Mouse (Mus musculus) left cerebral cortex, postnatal 25 days (tissue): Measurements from ENCODE around the gene Chaf1b. TPM values are rescaled to one million over a fixed set of nuclear protein-coding genes. Genes with fewer than 3 reads are reported as not detected.
A peak's percentile ranks its signal among the peaks of the same experiment; 100 is the strongest.

Experiments
- DNase-seq, 2 experiments: peaks; one replicate each; pipeline ENCODE4 v3.0.0; 2022; ENCODE audit warnings: low spot score in 2 of 2, mixed read lengths in 1 of 2
- intact Hi-C: fragments of 180-260 bp; cut with DNase I; formaldehyde crosslinking; loops from one replicate; pipeline ENCODE4 v1.15.1; 2025
- total RNA-seq, 2 experiments: library from RNA; stranded (reverse); gene quantifications; 2 replicates each; pipeline ENCODE4 v1.2.3; 2021

Gene Chaf1b
- 1 to 10 TPM in 1 of 2 experiments, under 1 TPM in 1; 0.78 to 1.4 TPM for total RNA-seq

DNA sequence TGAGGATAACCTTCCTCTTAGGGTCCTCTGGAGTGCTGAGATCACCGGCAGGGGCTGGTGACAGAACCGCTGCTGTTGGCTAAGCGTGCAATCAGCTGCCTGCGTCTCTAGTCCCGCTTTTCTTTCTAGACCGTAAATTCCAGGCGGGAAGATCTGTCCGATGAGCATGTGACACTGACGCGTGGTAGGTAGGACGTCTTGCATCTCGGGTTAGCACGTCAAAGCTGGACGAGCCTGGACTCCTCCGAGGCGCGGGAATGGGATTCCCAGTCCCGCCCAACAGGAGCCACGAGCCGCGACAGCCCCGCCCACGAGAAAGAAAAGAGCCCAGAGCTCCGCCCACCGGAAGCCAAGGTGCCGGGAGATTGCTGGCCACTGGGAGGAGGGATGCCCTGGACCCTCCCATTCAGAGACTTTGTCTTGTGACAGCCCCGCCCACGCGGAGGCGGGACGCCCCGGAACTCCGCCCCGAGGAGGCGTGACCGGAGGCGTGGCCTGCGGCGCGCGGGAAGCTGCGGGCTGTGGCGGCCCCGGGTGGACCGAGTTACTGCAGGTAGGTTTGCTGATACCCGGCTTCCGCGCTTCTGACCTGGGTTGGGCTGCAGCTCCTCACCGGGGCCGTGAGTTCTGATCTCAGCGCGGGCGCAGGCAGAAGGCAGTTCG lies at the start of gene Chaf1b:
TSS of gene Chaf1b (plus strand) at position 479 of the 663 bp plus-strand sequence.
- DNase-seq, result peak; percentile 92 to 94
- intact Hi-C loops, result no loop called here

DNA sequence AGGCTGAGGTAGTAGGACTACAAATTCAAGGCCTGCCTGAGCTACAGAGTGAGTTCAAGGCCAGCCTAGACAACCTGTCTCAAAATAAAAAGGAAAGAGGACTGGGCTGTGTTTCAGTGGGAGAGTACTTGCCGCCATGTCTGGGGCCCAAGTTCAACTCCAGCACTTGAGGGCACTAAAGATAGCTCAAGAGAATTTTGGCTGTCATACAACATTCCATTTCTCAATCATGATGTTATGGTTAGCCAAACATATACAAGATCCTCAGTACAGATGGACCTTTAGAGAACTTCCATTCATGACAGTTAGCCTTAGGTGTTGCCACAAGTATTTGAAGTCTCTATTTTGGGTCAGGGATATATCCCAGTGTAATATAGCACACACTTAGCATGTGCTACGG lies 49.6 kb upstream of the Chaf1b start:
- intact Hi-C loops, result no loop called here
- no peak for DNase-seq

DNA sequence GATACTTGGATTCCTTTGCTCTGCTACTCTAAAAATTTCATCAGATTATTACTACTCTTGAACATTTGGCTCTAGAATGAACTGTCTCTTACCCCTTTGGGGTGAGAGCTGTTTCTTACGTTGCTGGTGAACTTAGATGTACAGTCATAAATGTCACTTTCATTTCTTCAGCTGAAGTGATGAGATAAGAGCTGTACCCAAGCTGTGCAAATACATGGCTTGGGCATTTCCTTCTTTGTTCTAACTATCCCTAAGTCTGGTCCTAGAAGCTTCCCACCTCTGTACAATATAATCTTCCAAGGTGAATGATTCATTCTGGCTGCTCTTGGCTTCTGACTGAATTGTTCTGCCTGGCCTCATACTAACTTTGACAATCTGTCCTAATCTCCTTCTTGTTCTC lies 44.7 kb upstream of the Chaf1b start:
- no peak for DNase-seq
- intact Hi-C loops, result no loop called here

DNA sequence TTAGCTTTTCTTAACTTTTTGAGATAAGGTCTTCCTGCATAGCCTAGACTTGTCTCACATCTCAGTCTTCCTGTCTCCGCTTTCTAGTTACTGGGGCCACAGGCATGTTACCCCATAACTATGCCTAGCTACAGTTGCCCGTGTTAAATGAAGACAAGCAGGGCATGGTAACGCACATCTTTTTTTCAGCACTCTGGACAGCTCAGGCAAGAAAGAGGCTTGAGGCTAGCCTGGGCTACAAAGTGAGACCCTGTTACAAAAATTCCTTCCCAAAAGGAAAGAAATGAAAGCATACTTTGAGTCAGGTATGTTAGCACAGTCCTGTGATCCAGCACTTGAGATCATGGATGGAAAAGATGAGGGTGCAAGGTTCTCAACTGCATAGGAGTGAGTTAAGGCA lies 33.2 kb upstream of the Chaf1b start:
- intact Hi-C loops, result no loop called here
- DNase-seq, result no peak

DNA sequence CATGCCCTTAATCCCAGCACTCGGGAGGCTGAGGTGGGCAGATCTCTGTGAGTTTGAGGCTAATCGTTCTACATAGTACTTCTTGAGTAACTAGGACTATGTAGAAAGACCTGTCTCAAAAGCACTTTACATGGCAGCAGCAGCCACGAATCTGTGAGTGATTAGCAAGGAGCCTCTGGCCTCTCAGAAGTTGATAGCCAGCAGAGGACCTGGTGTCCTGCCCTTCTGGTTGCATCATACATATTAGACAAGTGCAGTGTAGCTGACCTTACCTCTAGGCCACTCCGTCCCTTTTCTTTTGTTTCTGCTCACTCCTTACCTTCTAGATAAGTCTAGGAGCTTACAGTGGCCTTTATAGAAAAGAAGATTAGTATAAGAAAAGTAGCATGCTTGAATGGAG lies 23.7 kb upstream of the Chaf1b start:
- intact Hi-C loops, result no loop called here
- DNase-seq, result no peak

DNA sequence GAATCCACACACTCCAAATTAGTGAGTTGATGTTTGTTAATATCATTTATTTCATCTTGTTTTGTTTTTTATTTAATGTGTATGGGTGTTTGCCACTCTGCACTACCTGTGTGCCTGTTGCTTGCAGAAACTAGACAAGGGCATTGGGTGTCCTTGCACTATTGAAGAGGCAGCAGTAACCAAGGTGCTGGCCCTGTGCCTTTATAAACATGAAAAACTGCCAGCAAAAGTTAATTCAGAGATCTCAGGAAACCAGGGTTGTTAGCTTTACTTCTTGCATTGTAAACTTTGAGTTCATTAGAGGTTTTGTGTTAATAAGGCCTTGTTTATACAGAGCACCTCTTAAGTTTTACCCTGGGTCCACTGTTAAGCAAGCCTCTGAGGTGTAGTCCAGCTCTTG lies 23.0 kb upstream of the Chaf1b start:
- DNase-seq, result no peak
- intact Hi-C loops, result no loop called here

DNA sequence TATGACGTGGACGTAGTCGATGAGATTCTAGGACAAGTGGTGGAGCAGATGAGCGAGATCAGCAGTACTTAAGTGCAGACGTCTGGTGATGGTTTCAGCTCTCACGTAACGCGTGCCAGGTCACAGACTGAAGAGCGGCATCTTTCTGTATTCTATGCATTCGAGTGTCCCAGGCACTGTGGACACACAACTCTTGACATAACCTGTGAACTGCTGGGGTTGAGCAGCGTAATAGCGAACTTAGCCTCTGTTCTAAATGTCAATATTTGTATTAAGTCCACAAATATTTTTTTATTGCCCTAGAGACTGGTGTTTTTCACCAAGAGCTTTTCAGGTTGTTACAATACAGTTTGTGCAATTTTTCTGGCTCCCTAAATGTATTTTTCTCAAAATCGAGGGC lies 8.9 kb upstream of the Chaf1b start:
- intact Hi-C loops, result no loop called here
- DNase-seq, result no peak

DNA sequence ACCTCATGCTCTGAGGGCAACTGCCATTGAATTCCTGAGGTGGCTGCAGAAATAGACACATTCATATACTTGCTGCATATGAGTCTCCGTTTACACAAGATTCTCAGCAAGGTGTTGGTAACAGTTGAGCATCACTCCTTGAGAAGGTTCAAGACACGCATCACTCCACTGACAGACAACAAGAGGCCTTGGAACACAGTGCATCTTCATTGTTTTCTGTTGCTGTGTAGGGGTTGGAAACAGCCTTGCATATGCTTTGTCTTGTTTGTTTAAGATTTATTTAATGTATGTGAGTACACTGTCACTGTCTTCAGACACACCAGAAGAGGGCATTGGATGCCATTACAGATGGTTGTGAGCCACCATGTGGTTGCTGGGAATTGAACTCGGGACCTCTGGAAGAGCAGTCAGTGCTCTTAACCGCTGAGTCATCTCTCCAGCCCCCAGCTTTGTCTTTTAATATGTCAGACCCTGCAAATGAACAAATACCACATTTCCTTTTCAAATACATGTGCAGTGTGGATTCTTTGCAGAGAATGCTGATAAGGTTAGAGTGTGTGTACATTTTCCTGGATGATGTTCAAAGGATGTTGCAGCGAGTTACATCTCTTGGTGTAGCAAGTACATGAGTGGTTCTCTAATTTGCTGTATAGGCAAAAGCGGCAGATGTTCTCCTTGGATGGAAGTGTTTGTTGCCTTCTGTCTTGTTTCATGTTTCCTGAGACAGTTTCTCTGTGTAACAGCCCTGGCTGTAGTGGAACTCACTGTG lies 5.9 kb upstream of the Chaf1b start:
- DNase-seq, result no peak

DNA sequence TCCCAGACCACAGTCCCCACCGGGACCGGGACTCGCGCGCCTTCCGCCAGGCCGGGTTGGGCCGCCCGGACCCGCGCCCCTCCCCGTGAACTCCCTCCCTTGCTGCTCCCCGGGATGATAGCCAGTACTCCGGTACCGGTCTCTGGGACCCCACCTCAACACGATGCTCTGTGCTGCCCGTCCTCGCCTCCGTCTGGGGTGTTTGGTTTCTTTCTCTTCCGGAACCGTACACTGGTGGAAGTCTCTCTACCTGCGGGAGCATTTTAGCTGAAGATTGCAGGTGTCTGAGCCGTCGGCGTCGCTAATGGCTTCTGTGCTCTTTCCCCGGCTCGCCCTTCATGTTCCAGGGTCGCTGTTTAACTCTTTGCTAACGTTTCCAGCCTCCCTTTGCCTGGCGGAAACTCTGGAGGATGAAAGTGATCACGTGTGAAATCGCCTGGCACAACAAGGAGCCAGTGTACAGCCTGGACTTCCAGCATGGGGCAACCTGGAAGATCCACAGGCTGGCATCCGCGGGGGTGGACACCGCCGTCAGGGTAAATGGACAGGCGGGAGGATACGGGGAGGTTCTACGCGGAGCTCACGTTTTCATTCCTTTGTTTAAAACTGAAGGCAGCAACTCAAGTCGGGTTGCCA lies 503 bp downstream of the Chaf1b start:
- intact Hi-C loops, result no loop called here
- DNase-seq, result no peak

More for the DNA sequence above, 5.9 kb upstream of the Chaf1b start:
- intact Hi-C loops, result no loop called here

DNA sequence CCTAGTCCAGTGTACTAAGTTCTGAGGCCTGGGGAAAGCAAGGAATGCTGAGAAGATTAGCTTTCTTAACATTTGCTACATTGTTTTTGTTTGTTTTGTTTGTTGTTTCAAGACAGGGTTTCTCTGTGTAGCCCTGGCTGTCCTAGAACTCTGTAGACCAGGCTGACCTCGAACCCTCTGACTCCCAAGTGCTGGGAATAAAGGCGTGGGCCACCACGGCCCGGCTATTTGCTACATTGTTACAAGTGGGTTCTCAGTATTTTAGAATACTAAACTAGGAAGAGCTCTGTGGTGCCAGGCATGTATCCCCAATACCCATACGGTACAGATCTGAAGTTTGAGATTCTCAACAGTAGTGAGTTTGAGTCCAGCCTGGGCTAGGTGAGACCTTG lies 1.0 kb downstream of the Chaf1b start:
- intact Hi-C loops, result no loop called here
- no peak for DNase-seq

DNA sequence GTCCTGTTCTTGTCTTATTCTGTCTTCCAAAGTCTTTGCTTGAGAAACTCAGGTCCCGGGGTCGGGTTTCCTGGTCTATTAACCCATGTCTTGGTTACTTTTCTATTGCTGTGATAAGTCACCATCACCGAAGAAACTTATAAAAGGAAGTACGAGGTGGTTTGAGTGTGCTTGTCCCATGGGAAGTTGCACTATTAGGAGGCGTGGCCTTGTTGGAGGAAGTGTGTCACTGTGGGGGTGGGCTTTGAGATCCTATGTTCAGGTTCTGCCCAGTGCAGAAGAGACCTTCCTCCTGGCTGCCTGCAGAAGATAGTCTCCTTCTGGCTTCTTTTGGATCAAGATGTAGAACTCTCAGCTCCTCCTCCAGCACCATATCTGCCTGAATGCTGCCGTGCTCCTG lies 4.8 kb downstream of the Chaf1b start:
- no peak for DNase-seq
- intact Hi-C loops, result no loop called here

DNA sequence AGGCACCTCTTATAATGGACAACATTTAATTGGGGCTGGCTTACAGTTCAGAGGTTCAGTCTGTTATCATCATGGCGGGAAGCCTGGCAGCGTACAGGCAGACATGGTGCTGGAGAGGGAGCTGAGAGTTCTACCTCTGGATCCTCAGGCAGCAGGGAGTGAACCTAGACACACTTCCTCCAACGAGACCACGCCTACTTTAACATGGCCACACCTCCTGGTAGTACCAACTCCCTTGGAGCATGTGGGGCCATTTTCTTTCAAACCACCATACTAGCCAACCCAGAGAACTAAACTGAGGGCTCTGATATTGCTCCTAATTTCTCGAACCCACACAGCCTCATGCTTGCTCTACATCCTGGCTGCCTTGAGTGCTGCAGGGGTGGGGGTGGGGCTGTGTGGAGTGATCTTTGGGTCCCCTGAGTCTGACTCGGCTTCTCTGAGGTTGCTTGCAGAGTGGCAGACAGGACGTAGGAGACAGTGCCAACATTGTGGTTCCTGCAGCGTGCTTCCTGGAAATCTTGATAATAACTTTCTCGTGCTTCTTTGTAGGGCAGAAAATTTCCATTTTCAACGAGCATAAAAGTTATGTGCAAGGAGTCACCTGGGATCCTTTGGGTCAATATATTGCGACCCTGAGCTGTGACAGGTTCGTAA lies 7.4 kb downstream of the Chaf1b start:
- intact Hi-C loops, result no loop called here
- DNase-seq, result no peak

DNA sequence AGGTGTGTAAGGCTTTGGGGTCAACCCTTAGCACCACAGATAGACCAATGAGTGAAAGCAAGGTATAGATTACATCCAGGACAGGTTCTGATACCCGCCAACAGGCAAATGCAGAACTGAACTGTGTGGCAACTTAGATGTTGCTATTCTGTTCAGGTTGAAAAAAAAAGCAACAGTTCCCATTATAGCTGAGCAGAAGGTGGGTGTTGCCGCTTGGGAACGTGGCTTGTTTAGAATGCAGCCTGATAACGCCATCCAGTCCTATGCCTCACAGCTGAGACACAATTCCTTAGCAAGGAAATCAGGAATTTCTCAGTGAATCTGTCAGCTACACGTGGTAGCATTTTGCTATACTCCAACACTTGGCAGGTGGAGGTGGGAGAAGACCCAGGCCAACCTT lies 9.6 kb downstream of the Chaf1b start:
- DNase-seq, result peak in 1 of 2 experiments; percentile 52
- intact Hi-C loops, result no loop called here

DNA sequence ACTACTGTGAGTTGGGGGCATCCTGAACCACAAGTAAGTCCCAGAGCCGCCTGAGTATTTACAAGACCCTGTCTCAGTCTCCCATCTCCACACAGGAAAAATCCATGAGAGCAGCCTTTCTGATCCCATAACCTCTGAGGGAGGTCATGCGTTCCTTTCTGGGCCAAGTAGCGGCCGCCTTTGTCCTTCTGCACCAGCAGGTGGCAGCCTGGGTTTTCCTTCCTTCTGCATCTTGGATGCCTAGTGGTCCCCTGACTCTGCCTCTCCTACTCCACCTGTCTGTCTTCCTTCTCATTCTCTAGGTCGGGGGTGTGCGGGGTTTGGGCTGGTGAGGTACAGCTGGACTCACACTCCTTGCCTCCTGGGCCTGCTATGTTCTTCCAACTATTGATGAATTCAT lies 19.3 kb downstream of the Chaf1b start:
- no peak for DNase-seq
- intact Hi-C loops, result no loop called here

DNA sequence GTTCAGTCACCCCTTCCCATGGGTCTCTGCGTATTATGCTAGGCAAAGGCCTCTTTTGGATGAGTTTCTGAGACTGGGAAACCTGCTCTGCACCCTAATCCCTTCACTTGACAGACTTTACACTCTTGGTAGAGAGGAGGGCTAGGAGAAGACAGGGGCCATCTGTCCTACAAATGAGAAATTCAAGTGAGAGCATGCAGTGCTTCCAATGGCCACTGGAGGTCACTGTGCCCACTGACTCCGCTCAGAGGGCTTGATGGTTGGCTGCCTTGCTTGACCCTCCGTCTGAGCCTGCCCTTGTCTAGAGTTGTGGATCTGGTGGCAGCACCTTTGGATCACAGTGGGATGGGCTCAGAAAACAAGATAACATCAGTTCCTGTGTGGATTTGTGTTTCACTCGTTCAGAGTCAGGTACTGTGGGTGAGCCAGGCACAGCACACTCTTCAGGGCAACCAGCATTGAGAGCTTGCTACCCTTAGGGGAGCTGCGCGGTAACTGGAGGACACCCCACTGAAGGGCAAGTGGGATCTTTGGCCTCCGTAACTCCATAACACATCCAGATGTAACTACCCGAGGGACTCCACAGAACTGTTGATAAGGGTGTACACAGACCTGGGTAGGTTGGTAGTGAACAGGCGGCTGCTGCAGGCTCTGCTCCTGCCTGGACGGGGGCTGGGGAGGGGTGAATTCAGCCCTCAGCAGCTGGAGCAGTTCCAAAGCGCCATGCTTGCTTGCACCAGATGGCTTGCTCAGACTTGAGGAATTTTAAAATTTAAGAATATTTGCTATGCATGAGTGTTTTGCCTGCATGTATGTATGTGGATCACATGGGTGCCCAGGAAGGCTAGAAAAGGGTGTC lies 22.7 kb downstream of the Chaf1b start:
- intact Hi-C loops, result no loop called here
- peak; percentile 60 to 63 for DNase-seq

DNA sequence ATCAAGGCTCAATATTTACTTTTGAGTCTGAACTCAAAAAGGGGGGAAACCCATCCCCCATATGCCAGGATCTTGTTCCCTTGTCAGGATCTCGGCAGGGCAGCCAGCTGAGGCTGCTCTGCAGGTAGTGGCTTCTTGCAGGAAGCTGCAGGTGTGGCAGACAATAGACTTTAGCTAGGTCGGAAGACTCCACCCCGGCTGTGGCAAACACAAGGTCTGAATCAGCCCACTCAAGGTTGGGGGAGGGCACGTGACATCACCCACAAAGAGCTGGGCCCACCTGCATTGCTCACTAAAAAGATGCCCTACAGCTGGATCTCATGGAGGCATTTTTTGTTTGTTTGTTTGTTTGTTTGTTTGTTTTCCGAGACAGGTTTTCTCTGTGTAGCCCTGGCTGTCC lies 24.1 kb downstream of the Chaf1b start:
- intact Hi-C loops, result no loop called here
- DNase-seq, result no peak

DNA sequence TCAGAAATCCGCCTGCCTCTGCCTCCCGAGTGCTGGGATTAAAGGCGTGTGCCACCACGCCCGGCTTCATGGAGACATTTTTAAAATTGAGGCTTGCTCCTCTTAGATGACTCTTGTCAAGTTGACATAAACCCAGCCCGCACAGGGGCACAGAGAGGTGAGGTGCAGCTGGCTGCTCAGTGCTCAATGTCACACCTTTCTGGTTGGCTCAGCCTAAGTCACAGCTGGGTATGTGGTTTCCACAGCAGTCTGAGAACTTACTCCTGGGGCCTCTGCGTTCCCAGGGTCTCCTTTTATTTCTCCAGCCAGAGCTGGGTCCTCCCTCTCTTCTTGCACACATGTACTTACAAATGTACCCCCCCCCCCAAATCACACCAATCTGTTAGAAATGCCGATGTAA lies 24.5 kb downstream of the Chaf1b start:
- intact Hi-C loops, result no loop called here

DNA sequence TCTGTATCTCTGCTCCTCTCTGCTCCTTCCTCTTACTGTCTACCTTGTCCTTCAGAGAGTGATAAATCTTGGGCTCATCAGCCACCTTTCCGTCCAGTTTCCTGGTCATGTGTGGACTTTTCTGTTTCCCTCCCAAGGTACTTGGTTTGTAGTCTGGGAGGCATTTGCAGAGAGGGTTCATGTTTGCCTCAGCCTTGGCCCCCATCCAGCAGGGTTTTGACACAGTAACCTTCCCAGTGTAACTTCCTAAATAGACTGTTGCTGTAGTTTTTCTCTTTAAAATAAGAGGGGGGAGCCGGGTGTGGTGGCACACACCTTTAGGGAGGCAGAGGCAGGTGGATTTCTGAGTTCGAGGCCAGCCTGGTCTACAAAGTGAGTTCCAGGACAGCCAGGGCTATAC lies 26.2 kb downstream of the Chaf1b start:
- no peak for DNase-seq
- intact Hi-C loops, result loop anchor here (10.0 kb wide), 1 partner anchor 425 kb away; no protein-coding TSS in a partner anchor

More for the DNA sequence above, 24.5 kb downstream of the Chaf1b start:
- no peak for DNase-seq
